Mouse (Mus musculus) common myeloid progenitor, adult 5-6 weeks (primary cell): Measurements from ENCODE around the gene Usp18. TPM values are rescaled to one million over a fixed set of nuclear protein-coding genes. Genes with fewer than 3 reads are reported as not detected.
A peak's percentile ranks its signal among the peaks of the same experiment; 100 is the strongest.

ENCODE experiments used
- ATAC-seq: replicated peaks from 2 replicates; pipeline ENCODE4 v1.8.0; 2016; ENCODE audit warnings: low read depth, mild to moderate bottlenecking, moderate TSS enrichment, inconsistent platforms; ENCODE audit not compliant: poor library complexity, severe bottlenecking
- total RNA-seq: library from RNA; stranded (forward); fragments of 200-1000, 187-1606 nt; gene quantifications from 2 replicates; pipeline ENCODE4 v1.2.3, GENCODE M21; 2017

The Usp18 gene
- total RNA-seq, 1 experiment from 2014 or later = 2.6 TPM

- no peak for ATAC-seq
Observed at GRCm38 (mm10) chr6:121223001-121223400, 22.7 kb upstream of the Usp18 start.

DNA sequence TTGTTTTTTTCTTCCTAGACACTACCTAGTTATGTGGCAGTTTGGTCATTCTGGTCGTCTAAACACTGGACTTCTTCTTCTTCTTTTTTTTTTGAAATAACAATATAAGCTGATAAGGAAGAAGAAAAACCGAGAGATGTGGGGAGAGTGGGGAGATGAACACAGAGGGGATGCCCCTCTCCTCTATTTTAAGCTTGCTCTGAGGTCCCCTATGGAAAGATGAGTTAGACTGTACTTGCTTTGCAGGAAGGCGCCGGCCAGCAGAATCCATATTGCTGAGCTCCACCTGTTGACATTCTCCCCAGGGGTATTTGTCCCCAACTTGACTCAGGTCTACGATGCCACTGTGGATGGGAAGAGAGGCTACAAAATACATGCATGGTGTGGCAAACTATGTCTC is 21.6 kb upstream of the Usp18 start:
- no peak for ATAC-seq

DNA sequence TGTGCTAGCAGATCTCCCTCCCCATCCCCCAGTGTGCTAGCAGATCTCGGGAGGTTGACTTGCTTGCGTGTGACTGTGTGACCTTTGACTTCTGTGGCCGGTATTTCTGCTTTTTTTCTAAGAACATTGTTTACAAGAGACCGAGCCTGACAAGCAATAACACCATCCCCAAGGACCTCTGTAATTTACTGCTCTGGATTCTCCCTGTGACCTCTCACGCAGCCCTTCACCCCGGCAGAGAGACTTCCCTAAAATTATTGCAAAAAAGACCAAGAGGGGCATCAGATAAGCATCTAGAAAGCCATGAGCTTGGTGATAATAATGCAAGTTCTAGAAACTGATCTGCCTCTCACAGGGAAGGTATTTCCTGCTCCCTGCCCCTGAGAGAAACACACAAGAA is 20.7 kb upstream of the Usp18 start:
- 0 out of 2 replicates have a peak, but pooled peaks have one; percentile 5 for ATAC-seq

DNA sequence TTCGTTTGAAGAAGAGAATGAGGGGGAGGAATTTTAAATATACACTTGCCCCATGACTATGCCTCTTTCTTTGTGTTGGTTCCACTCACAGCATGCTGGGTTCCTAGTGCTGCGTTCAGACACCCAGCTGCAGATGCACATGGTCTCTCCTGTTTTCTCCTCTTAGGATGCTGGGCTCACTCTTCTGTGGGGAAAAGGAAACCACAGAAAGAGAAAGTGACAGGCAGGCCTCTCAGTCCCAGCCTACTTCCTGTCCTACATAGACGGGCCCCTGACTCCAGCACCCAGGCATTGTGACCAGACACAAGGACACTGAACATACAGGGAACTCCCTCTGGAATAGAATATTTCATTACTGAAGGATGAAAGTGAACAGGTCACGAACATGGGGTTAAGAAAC is 19.7 kb upstream of the Usp18 start:
- peak; percentile 58 for ATAC-seq

DNA sequence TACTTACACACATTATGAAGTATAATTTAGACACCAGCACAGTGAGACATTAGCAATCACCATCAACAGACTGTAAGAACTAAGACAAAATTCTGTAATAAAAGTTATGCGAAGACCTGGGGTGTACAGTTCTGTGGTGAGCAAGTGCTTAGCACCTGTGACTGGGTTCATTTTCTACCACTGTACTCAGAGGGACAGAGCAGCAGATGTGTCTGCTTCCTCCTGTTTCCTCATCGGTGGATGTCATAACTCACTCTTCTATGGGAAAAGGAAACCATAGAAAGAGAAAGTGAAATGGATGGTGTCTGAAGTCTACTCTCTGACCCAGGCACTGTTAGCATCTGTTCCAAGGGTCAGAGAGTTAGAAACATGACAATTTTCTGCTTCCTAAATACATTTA is 19.0 kb upstream of the Usp18 start:
- ATAC-seq = peak; percentile 62

- ATAC-seq = no peak
Observed at GRCm38 (mm10) chr6:121228421-121228820, 17.3 kb upstream of the Usp18 start.

DNA sequence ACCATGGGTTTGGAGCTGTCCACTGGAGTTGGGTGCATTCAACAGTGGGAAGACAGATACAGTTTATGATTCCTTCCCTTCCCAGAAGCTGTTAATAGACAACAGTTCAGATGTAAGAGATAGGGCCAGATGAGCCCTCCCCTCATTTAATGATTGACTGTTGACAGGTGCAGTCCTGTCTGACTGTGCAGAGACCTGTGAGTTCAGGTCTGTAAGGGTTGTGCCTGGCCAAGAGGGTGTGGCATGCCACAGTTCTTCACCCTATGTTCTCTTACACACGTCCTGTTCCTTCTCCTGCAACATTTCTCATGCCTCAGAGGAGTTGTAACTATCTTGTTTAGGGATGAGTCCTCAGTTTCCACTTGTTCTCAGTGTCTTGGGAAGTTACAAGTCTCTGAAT is 13.1 kb upstream of the Usp18 start:
- ATAC-seq = no peak

GRCm38 (mm10) chr6:121236386-121236785 is 9.3 kb upstream of the Usp18 start:
- no peak for ATAC-seq

DNA sequence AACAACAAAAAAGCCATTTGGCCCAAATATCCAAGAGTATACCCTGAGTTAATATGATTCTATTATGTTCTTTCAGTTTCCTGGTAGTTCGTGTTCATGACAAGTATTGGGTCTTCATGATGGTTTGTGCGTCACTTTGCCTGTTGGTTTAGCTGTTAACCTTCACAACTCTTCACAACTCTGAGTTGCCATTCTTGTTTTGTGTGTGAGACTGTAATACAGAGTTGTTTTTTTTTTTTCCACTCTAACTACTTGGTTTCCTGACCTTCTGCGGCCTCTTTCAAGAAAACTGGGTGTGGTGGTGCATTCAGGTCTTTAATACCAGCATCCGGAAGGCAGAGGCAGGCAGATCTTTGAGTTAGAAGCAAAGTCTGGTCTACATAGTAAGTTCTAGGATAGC is 7.5 kb upstream of the Usp18 start:
- ATAC-seq = no peak

DNA sequence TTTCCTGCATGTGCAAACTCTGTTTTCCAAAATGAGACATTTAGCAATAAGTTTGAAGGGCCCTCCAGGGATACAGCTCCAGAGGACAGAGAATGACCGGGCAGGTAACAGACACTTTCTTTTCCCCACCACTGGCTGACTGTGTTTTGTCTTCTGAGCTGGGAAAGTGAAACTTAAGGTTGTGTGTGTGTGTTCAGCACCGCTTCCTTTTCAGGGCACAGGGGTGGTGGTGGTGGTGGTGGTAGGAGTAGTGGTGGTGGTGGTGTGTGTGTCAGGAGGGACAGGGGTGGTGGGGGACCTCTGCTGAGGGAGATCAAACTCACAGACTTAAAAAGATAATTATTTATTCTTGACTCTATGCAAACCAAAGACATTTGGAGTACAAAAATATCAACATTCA is 3.9 kb upstream of the Usp18 start:
- no peak for ATAC-seq

- ATAC-seq = no peak
Observed at GRCm38 (mm10) chr6:121243161-121243560, 2.5 kb upstream of the Usp18 start.

- ATAC-seq = no peak
Observed at GRCm38 (mm10) chr6:121246037-121246361, 293 bp downstream of the Usp18 start.

GRCm38 (mm10) chr6:121250406-121250805 is 4.7 kb downstream of the Usp18 start:
- ATAC-seq = no peak

DNA sequence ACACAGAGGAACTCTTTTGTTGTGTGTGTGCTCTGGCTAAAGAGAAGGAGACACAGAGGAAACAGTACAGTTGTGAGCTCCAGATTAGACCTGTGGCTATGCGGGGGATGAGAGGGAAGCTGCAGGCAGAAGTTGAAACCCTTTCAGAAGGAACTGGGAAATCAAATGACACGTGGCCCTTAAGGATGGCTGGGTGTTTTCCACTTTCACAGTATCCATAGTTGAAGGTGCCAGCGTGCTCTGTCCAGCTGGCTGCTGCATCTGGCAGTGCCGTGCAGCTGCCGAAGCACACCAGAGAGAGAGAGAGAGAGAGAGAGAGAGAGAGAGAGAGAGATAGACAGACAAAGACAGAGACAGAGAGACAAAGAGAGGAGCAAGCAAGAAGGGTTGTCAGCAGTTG is 5.5 kb downstream of the Usp18 start:
- peak; percentile 57 for ATAC-seq

- peak; percentile 79 for ATAC-seq
Observed at GRCm38 (mm10) chr6:121260548-121260947, 14.8 kb downstream of the Usp18 start.

DNA sequence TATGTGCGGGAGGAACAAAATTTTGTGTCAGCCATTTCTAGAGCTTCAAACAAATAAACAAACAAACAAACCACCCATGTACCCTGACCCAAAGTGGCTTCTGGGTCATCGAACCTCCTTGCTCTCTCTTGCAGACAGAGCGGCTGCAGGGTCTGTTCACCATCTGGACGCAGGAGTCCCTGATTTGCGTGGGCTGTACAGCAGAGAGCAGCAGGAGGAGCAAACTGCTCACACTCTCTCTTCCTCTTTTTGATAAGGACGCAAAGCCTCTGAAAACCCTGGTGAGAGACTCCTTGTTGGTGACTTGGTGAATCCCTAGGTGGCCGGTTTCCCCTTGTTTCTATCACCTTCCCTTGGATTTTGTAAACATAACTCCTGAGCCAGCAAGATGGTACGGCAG is 15.5 kb downstream of the Usp18 start:
- peak; percentile 60 for ATAC-seq

DNA sequence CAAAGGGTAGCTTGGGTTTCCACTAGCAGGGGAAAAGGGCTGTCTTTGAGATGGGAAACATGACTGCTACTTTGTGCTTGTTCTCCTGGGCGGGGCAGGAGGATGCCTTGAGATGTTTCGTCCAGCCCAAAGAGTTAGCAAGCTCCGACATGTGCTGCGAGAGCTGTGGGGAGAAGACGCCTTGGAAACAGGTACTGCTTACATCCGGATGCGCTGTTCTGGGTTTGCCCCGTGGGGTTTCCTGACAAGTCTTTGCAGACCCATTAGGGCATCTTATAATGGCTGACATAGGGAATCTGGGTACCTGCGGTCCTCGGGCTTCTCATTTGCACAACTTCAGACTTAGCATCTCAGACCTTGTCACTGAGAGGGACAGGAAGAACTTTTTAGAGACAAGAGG is 16.3 kb downstream of the Usp18 start:
- ATAC-seq = no peak

GRCm38 (mm10) chr6:121262496-121262895 is 16.8 kb downstream of the Usp18 start:
- ATAC-seq = no peak

- no peak for ATAC-seq
Observed at GRCm38 (mm10) chr6:121270156-121270555, 24.4 kb downstream of the Usp18 start.

GRCm38 (mm10) chr6:121271707-121272074 is 26.0 kb downstream of the Usp18 start:
- ATAC-seq = no peak

- ATAC-seq = peak; percentile 89
Observed at GRCm38 (mm10) chr6:121272075-121272800, 26.5 kb downstream of the Usp18 start.

- ATAC-seq = peak; percentile 27; the same call in 1 of the 2 replicates
Observed at GRCm38 (mm10) chr6:121274356-121274755, 28.6 kb downstream of the Usp18 start.
